Mouse (Mus musculus): ENCODE measurements around the gene Lrrtm3.

DNA sequence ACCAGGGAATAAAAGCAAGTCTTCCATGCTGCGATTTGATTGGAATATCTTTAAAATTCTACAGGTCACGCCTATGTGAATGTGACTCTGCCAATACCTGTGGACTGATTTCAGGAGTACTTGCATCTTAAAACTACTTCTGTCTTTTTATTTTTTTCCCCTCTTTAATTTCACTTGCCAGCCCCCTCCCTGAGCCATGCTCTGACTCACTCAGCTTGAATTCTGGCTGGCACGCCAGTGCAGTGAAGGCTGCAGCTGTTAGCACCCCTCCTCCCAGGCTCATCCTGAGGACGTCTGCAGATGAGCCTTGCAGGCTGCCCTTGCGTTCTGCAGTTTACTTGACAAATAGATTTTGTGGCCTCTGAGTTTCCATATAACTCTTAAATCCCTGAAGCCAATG lies 14.1 kb downstream of the Lrrtm3 start:
- no peak for TF ChIP-seq CTCF (conservative IDR thresholded peaks at IDR 0.05; ENCODE audit: low read length)
- no peak for TF ChIP-seq POU5F1 (IDR thresholded peaks at IDR 0.05; ENCODE audit: borderline replicate concordance, low read length)
